ENCODE assay signal across 25 mouse cellular contexts in genomic region chr9:29960741-29961140, GRCm38 (mm10). TPM values are rescaled to one million over a fixed set of nuclear protein-coding genes. Genes with fewer than 3 reads are reported as not detected.
DNase-seq lines count a peak whose midpoint lies in the region; ATAC-seq and TF ChIP-seq lines count a peak whose summit lies in the region.
"Had no signal": no experiment of that assay in that cellular context is flagged by ENCODE, and none has a peak within 500 bp of the region (broad histone marks: within the 10 kb centered on the region; RNA-seq: fewer than 3 reads in every experiment).

No protein-coding gene starts in this region.

- peaks cover 9% of the 10 kb centered on the region; the same call in 1 of the 2 replicates for H3K27me3 ChIP-seq in hindbrain, embryonic 13.5 days
- 0 out of 2 replicates have a peak, but pooled peaks cover 3% of the 10 kb centered on the region for H3K27me3 ChIP-seq in hindbrain, embryonic 11.5 days (ENCODE audit: control insufficient read depth, insufficient read depth, low read length)
- 0 out of 2 replicates have a peak, but pooled peaks cover 2% of the 10 kb centered on the region for H3K27me3 ChIP-seq in forebrain, embryonic 15.5 days
- no peaks in the 10 kb centered on the region for H3K27me3 ChIP-seq in hindbrain, postnatal 0 days (ENCODE audit: insufficient read depth, low read length)
- H3K27me3 ChIP-seq in neural tube, embryonic 13.5 days = peaks cover 8% of the 10 kb centered on the region; the same call in 1 of the 2 replicates
- no peaks in the 10 kb centered on the region; the same call in 1 of the 2 replicates for H3K27me3 ChIP-seq in thymus, adult 2 months (ENCODE audit: control insufficient read depth, insufficient read depth, low read length)
- H3K27me3 ChIP-seq: CH12.LX had no signal

- 67% methylated on average over 5 of the region's 5 CpGs for WGBS in hindbrain, embryonic 13.5 days
- WGBS in hindbrain, embryonic 11.5 days = 74% methylated on average over 5 of the region's 5 CpGs
- 78% methylated on average over 5 of the region's 5 CpGs for WGBS in forebrain, embryonic 15.5 days
- WGBS in hindbrain, postnatal 0 days = 65% methylated on average over 5 of the region's 5 CpGs
- 67% methylated on average over 5 of the region's 5 CpGs for WGBS in neural tube, embryonic 13.5 days
- 67% methylated on average over 5 of the region's 5 CpGs for WGBS in thymus, adult 2 months

- no peaks in the 10 kb centered on the region for H3K9me3 ChIP-seq in hindbrain, embryonic 13.5 days
- H3K9me3 ChIP-seq in hindbrain, embryonic 11.5 days (ENCODE audit: control insufficient read depth, low read length) = no peaks in the 10 kb centered on the region
- no peaks in the 10 kb centered on the region for H3K9me3 ChIP-seq in forebrain, embryonic 15.5 days
- no peaks in the 10 kb centered on the region for H3K9me3 ChIP-seq in hindbrain, postnatal 0 days (ENCODE audit: low read length)
- H3K9me3 ChIP-seq in neural tube, embryonic 13.5 days = no peaks in the 10 kb centered on the region
- H3K9me3 ChIP-seq: embryonic facial prominence, embryonic 10.5 days; limb, embryonic 12.5 days; liver, embryonic 12.5 days had no signal

- H3K4me3 ChIP-seq in hindbrain, embryonic 13.5 days = peak overlapping the region; percentile 50
- H3K4me3 ChIP-seq in hindbrain, embryonic 11.5 days (ENCODE audit: low read depth, low read length) = no peak overlapping the region
- peak overlapping the region; percentile 62 for H3K4me3 ChIP-seq in forebrain, embryonic 15.5 days
- H3K4me3 ChIP-seq in hindbrain, postnatal 0 days (ENCODE audit: low read length) = peak overlapping the region; percentile 56
- peak overlapping the region; percentile 49 for H3K4me3 ChIP-seq in neural tube, embryonic 13.5 days
- H3K4me3 ChIP-seq in thymus, adult 2 months (ENCODE audit: control insufficient read depth, insufficient read depth, low read length) = no peak overlapping the region
- H3K4me3 ChIP-seq: gastrocnemius, adult 2 months; limb, embryonic 12.5 days; liver, embryonic 12.5 days had no signal

- peak overlapping the region; percentile 76 for H3K9ac ChIP-seq in hindbrain, embryonic 13.5 days
- H3K9ac ChIP-seq in hindbrain, embryonic 11.5 days (ENCODE audit: low read depth, low read length) = no peak overlapping the region
- H3K9ac ChIP-seq in forebrain, embryonic 15.5 days (replicated peaks) = no peak overlapping the region
- no peak overlapping the region for H3K9ac ChIP-seq in hindbrain, postnatal 0 days (replicated peaks; ENCODE audit: low read length)
- H3K9ac ChIP-seq in neural tube, embryonic 13.5 days = peak overlapping the region; percentile 77
- H3K9ac ChIP-seq: limb, embryonic 12.5 days; liver, embryonic 12.5 days; lung, embryonic 14.5 days had no signal

- H3K36me3 ChIP-seq in hindbrain, embryonic 13.5 days = no peaks in the 10 kb centered on the region
- H3K36me3 ChIP-seq in hindbrain, embryonic 11.5 days (ENCODE audit: control insufficient read depth, insufficient read depth, low read length) = no peaks in the 10 kb centered on the region
- no peaks in the 10 kb centered on the region for H3K36me3 ChIP-seq in forebrain, embryonic 15.5 days
- no peaks in the 10 kb centered on the region for H3K36me3 ChIP-seq in hindbrain, postnatal 0 days (ENCODE audit: insufficient read depth, low read length)
- no peaks in the 10 kb centered on the region for H3K36me3 ChIP-seq in neural tube, embryonic 13.5 days
- H3K36me3 ChIP-seq in thymus, adult 2 months (ENCODE audit: control insufficient read depth, insufficient read depth, low read length) = no peaks in the 10 kb centered on the region
- H3K36me3 ChIP-seq: embryonic facial prominence, embryonic 10.5 days; limb, embryonic 12.5 days; liver, embryonic 12.5 days had no signal

- ATAC-seq in hindbrain, embryonic 13.5 days (ENCODE audit: low FRiP score) = no peak
- no peak for ATAC-seq in hindbrain, embryonic 11.5 days (ENCODE audit: low FRiP score)
- ATAC-seq in forebrain, embryonic 15.5 days (replicated peaks) = no peak
- no peak for ATAC-seq in hindbrain, postnatal 0 days
- no peak for ATAC-seq in neural tube, embryonic 13.5 days (ENCODE audit: low read depth)
- ATAC-seq: inflammation-experienced regulatory T-cells, adult 6 months; liver, embryonic 12.5 days had no signal

- peak overlapping the region; percentile 79 for H3K4me2 ChIP-seq in hindbrain, embryonic 13.5 days
- no peak overlapping the region for H3K4me2 ChIP-seq in hindbrain, embryonic 11.5 days (replicated peaks; ENCODE audit: low read depth, low read length)
- peak overlapping the region; percentile 74 for H3K4me2 ChIP-seq in forebrain, embryonic 15.5 days (replicated peaks)
- peak overlapping the region; percentile 62 for H3K4me2 ChIP-seq in hindbrain, postnatal 0 days (ENCODE audit: low read depth, low read length)
- peak overlapping the region; percentile 69 for H3K4me2 ChIP-seq in neural tube, embryonic 13.5 days
- H3K4me2 ChIP-seq: heart, embryonic 11.5 days; limb, embryonic 12.5 days; liver, embryonic 12.5 days; lung, embryonic 14.5 days had no signal

- peaks cover 47% of the 10 kb centered on the region for H3K4me1 ChIP-seq in hindbrain, embryonic 13.5 days (replicated peaks)
- H3K4me1 ChIP-seq in hindbrain, embryonic 11.5 days (replicated peaks; ENCODE audit: control insufficient read depth, insufficient read depth, low read length) = 0 out of 2 replicates have a peak, but pooled peaks cover 2% of the 10 kb centered on the region
- peaks cover 33% of the 10 kb centered on the region for H3K4me1 ChIP-seq in forebrain, embryonic 15.5 days
- peaks cover 25% of the 10 kb centered on the region for H3K4me1 ChIP-seq in hindbrain, postnatal 0 days (ENCODE audit: insufficient read depth, low read length)
- peaks cover 46% of the 10 kb centered on the region for H3K4me1 ChIP-seq in neural tube, embryonic 13.5 days (replicated peaks)
- no peaks in the 10 kb centered on the region for H3K4me1 ChIP-seq in thymus, adult 2 months (replicated peaks; ENCODE audit: control insufficient read depth, insufficient read depth, low read length)
- H3K4me1 ChIP-seq: liver, embryonic 12.5 days had no signal

- 0 out of 2 replicates have a peak overlapping the region, but pooled peaks have one; percentile 35 for H3K27ac ChIP-seq in hindbrain, embryonic 13.5 days
- no peak overlapping the region for H3K27ac ChIP-seq in hindbrain, embryonic 11.5 days (ENCODE audit: low read depth, low read length)
- H3K27ac ChIP-seq in forebrain, embryonic 15.5 days (replicated peaks) = no peak overlapping the region
- no peak overlapping the region for H3K27ac ChIP-seq in hindbrain, postnatal 0 days
- H3K27ac ChIP-seq in neural tube, embryonic 13.5 days (replicated peaks) = no peak overlapping the region
- no peak overlapping the region for H3K27ac ChIP-seq in thymus, adult 2 months (ENCODE audit: control insufficient read depth, insufficient read depth, low read length)
- H3K27ac ChIP-seq: embryonic facial prominence, embryonic 10.5 days; gastrocnemius, adult 2 months; limb, embryonic 12.5 days; liver, embryonic 12.5 days had no signal

- no peak for TF ChIP-seq POLR2A in thymus, adult 2 months (IDR thresholded peaks at IDR 0.05; ENCODE audit: control insufficient read depth, extremely low read depth, insufficient read depth, low read length, poor library complexity)

- no peak for DNase-seq in hindbrain, embryonic 11.5 days (ENCODE audit: low spot score)
- no peak for DNase-seq in hindbrain, postnatal 0 days (ENCODE audit: low spot score)
- no peak for DNase-seq in thymus, adult 2 months
- no peak for DNase-seq in kidney, adult 18-20 months
- DNase-seq: cerebellum, adult 2 months; cerebellum, postnatal 36 days; gastrocnemius, adult 2 months; heart, postnatal 14 days; kidney, adult 9 months; kidney, postnatal 25 days; lung, embryonic 14.5 days; lung, postnatal 36 days; thymus, postnatal 4 days had no signal

- TF ChIP-seq CTCF in hindbrain, postnatal 0 days (IDR thresholded peaks at IDR 0.05; ENCODE audit: low read depth) = no peak
- TF ChIP-seq CTCF in thymus, adult 2 months (IDR thresholded peaks at IDR 0.05; ENCODE audit: borderline replicate concordance, control insufficient read depth, extremely low read depth, insufficient read depth, low read length, poor library complexity) = no peak

RNA-seq across cellular contexts. Expression of gene Ntm, which starts 2.2 kb away (rescaled TPM):
- polyA plus RNA-seq in hindbrain, embryonic 13.5 days (2015; fragmentation: Nextera tagmentation; extraction: Ambion mirVana) = 156 and 167 TPM in 2 replicates
- 27.0 and 30.6 TPM in 2 replicates for polyA plus RNA-seq in hindbrain, embryonic 11.5 days (2014; fragmentation: Nextera tagmentation; extraction: Ambion mirVana)
- 98.7 and 106 TPM in 2 replicates for polyA plus RNA-seq in forebrain, embryonic 15.5 days (2015; fragmentation: Nextera tagmentation; extraction: Ambion mirVana)
- total RNA-seq in hindbrain, postnatal 0 days (2014; rRNA removed) = 191 and 208 TPM in 2 replicates
- 268 and 269 TPM in 2 replicates for polyA plus RNA-seq in hindbrain, postnatal 0 days (2015; fragmentation: Nextera tagmentation; extraction: Ambion mirVana)
- 150 and 151 TPM in 2 replicates for polyA plus RNA-seq in neural tube, embryonic 13.5 days (2015; fragmentation: Nextera tagmentation; extraction: Ambion mirVana)
- polyA plus RNA-seq in thymus, adult 2 months (2012; rRNA removed) = 0.11 and 0.19 TPM in 2 replicates
- total RNA-seq: CH12.LX; granulocyte monocyte progenitor cell, adult 5-6 weeks; megakaryocyte-erythroid progenitor cell, adult 5-6 weeks; MEL had no signal
- polyA plus RNA-seq: inflammation-experienced regulatory T-cells, adult 6 months had no signal

Comparison
In these comparisons a context has a peak if more than half of its experiments do, and no peak if none do; other contexts are left out.
1. H3K4me3 ChIP-seq: peak in hindbrain, embryonic 13.5 days (single experiment), forebrain, embryonic 15.5 days (single experiment), hindbrain, postnatal 0 days (single experiment) and neural tube, embryonic 13.5 days (single experiment); none in hindbrain, embryonic 11.5 days (single experiment) and thymus, adult 2 months (single experiment).
2. H3K9ac ChIP-seq: peak in hindbrain, embryonic 13.5 days (single experiment) and neural tube, embryonic 13.5 days (single experiment); none in hindbrain, embryonic 11.5 days (single experiment), forebrain, embryonic 15.5 days (single experiment) and hindbrain, postnatal 0 days (single experiment).
3. RNA of gene Ntm, which starts 2.2 kb away (polyA plus RNA-seq): 268 to 269 TPM in hindbrain, postnatal 0 days, 156 to 167 TPM in hindbrain, embryonic 13.5 days, 150 to 151 TPM in neural tube, embryonic 13.5 days, 98.7 to 106 TPM in forebrain, embryonic 15.5 days and 27.0 to 30.6 TPM in hindbrain, embryonic 11.5 days; 0.11 to 0.19 TPM in thymus, adult 2 months; every median in the first group is over 10 times any median in the second.